Mouse (Mus musculus) intestine, postnatal 0 days (tissue): ENCODE measurements at regions not wholly inside any gene's neighbourhood (a gene's known extent, or its start where the extent isn't known, plus 50 kb on each side); places are given as distances from the start of the nearest gene placed in this dataset.

Source experiments
- ATAC-seq: fragments of 200-750 bp; cut with Nextera tagmentation; 2 replicates; pipeline ENCODE4 v1.8.0; 2017; ENCODE audit warnings: mild to moderate bottlenecking, moderate TSS enrichment, moderate library complexity
- H3K27ac ChIP-seq: fragments of 300-500 bp; sonication (generic); 2 replicates; pipeline ENCODE4 v1.5.1; 2014; ENCODE audit warnings: mild to moderate bottlenecking, low read depth, low read length, moderate library complexity
- H3K27me3 ChIP-seq: fragments of 300-500 bp; sonication (generic); replicated peaks from 2 replicates; pipeline ENCODE4 v1.6.1; 2014; ENCODE audit warnings: low read length, mixed read lengths; ENCODE audit not compliant: control insufficient read depth, insufficient read depth
- H3K36me3 ChIP-seq: fragments of 300-500 bp; sonication (generic); 2 replicates; pipeline ENCODE4 v1.6.1; 2014; ENCODE audit warnings: mild to moderate bottlenecking, moderate library complexity; ENCODE audit not compliant: control insufficient read depth, insufficient read depth
- H3K4me1 ChIP-seq: fragments of 300-500 bp; sonication (generic); replicated peaks from 2 replicates; pipeline ENCODE4 v1.6.1; 2014; ENCODE audit warnings: antibody characterized with exemption, low read length, mixed read lengths; ENCODE audit not compliant: control insufficient read depth, insufficient read depth
- H3K4me2 ChIP-seq: fragments of 300-500 bp; sonication (generic); replicated peaks from 2 replicates; pipeline ENCODE4 v1.6.1; 2014; ENCODE audit warnings: low read depth, mild to moderate bottlenecking, moderate library complexity
- H3K4me3 ChIP-seq: fragments of 300-500 bp; sonication (generic); 2 replicates; pipeline ENCODE4 v1.5.1; 2014; ENCODE audit warnings: low read depth, low read length
- H3K9ac ChIP-seq: fragments of 300-500 bp; sonication (generic); 2 replicates; pipeline ENCODE4 v1.6.1; 2014; ENCODE audit warnings: mild to moderate bottlenecking, low read depth, low read length
- H3K9me3 ChIP-seq: fragments of 300-500 bp; sonication (generic); 2 replicates; pipeline ENCODE4 v1.6.1; 2016; ENCODE audit warnings: mixed run types; ENCODE audit not compliant: control insufficient read depth
- CTCF ChIP-seq: sonication (generic); IDR thresholded peaks from 2 replicates; pipeline ENCODE4 v1.5.1; 2016; ENCODE audit warnings: low read depth, mild to moderate bottlenecking, control low read depth, antibody characterized with exemption, moderate library complexity
- WGBS: fragments of 180-500 bp; shearing (Covaris S2); extraction: QIAGEN DNeasy Blood & Tissue Kit; methylation state at CpG from one replicate; pipeline ENCODE4 v1.1.7; 2014; 5-methylcytosine and 5-hydroxymethylcytosine counted together

DNA sequence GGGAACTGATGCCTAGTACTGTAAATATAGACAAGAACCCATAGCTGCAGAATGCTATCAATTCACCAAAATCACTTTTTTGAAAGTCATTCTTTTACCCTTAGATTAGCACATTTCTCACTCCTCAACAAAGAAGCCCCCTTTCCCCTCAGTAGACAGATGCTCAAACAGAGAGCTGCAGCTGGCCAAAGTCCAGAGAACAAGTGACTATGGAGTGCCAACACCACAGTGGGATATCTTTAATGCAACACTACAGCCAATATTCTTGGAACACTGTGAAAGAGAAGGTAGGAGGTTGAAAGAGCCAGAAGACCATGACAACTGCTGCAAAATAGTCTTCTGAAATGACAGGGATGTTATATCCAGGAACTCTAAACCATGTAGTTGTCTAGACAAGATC is 544.0 kb downstream of the Ets1 start:
- ATAC-seq: no peak
- Histone ChIP-seq H3K9ac (no peak overlapping the region), H3K27me3 (no peaks in the 10 kb centered on the region), H3K27ac (no peak overlapping the region), H3K9me3 (no peaks in the 10 kb centered on the region), H3K4me1 (no peaks in the 10 kb centered on the region), H3K36me3 (no peaks in the 10 kb centered on the region), H3K4me2 (no peak overlapping the region), H3K4me3 (no peak overlapping the region)
- TF ChIP-seq CTCF: no peak

DNA sequence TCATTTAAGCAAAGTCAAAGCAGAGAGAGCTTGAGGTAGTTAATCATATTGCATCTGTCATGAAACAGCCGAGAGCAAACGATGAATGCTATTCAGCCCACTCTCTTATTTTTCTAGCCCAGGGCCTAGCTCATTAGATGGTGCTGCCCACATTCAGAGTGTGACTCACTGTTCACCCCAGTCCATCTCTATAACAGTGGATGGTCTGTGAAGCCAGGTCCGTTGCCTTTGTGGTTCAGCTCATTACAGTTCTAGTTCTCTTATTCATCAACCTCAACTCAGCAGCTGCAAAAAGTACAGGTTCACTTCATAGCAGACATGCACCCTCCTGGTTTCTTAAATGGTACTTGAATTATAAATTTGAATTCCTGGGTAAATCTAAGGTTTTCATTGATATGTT is 551.2 kb downstream of the Ets1 start:
- no peaks in the 10 kb centered on the region for H3K27me3 ChIP-seq
- H3K4me1 ChIP-seq: no peaks in the 10 kb centered on the region
- no peak overlapping the region for H3K9ac ChIP-seq
- no peaks in the 10 kb centered on the region for H3K9me3 ChIP-seq
- no peaks in the 10 kb centered on the region for H3K36me3 ChIP-seq
- H3K4me2 ChIP-seq: no peak overlapping the region
- no peak for ATAC-seq
- no peak overlapping the region for H3K4me3 ChIP-seq
- no peak overlapping the region for H3K27ac ChIP-seq
- TF ChIP-seq CTCF: no peak
- WGBS: 87% methylated on average over 3 of the region's 3 CpGs

DNA sequence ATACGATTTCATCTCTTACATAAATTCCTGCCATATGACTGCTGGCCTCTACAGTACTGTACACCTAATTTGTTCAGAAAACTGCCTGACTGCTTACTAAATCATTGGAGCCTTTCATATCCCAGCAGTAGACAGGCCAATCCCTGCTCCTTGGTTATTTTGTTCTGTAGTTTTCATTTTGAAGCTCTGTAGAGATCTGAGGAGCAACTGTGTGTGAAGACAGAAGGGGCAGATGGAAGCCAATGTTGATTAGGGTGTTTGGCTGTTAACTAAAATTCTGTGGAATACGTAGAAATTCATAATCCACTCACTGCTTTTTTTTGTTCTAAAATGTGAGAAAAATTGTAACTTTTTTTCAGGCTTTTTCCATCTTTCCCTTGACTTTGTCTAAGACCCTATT is 573.1 kb downstream of the Ets1 start:
- H3K9ac ChIP-seq: no peak overlapping the region
- no peaks in the 10 kb centered on the region for H3K36me3 ChIP-seq
- no peaks in the 10 kb centered on the region for H3K4me1 ChIP-seq
- TF ChIP-seq CTCF: no peak
- 86% methylated on average over 2 of the region's 2 CpGs for WGBS
- no peaks in the 10 kb centered on the region for H3K9me3 ChIP-seq
- H3K27me3 ChIP-seq: no peaks in the 10 kb centered on the region
- no peak overlapping the region for H3K27ac ChIP-seq
- no peak for ATAC-seq
- no peak overlapping the region for H3K4me2 ChIP-seq
- H3K4me3 ChIP-seq: no peak overlapping the region

DNA sequence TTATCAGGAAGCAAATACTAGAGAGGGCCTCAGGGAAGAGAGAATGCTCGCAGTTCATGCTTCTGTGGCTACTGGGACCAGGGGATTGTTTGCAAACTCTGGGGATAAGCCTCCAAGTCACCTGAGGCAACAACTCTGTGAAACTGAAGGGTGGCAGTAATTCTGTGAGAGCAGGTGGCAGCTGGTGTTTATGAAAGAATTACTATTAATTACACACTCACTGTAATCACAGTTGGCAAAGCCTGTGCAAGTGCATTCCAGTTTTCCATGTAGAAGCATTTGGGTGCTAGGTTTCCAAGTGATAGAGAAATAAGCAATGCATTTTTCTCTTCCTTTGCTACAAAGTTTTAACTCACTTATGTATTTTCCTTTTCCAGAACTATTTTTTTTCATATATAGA is 578.5 kb downstream of the Ets1 start:
- no peak overlapping the region for H3K9ac ChIP-seq
- no peak overlapping the region for H3K4me2 ChIP-seq
- WGBS: 54% methylated on average over 1 of the region's 1 CpGs
- no peak for TF ChIP-seq CTCF
- H3K36me3 ChIP-seq: no peaks in the 10 kb centered on the region
- H3K27me3 ChIP-seq: no peaks in the 10 kb centered on the region
- no peak overlapping the region for H3K4me3 ChIP-seq
- no peak for ATAC-seq
- no peaks in the 10 kb centered on the region for H3K4me1 ChIP-seq
- no peaks in the 10 kb centered on the region for H3K9me3 ChIP-seq
- no peak overlapping the region for H3K27ac ChIP-seq

DNA sequence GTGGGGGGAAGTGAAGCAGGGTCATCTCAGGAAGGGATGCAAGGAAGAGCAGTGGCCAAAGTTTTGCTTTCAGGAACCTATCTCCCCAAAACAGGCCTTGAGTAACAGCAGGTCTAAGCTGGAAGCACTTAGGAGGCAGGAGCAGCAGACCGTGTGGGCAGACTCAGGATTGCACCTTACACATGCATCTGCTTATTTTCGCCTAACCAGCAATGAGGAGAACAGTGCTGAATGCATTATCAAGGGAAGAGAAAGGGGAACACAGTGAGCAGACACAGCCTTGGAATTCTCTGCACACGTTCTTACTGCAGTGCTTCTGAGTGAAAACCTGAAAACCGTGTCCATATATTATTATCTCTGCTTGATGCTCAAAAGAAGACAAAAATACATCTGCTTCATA is 585.0 kb downstream of the Ets1 start:
- H3K4me2 ChIP-seq: no peak overlapping the region
- H3K9ac ChIP-seq: no peak overlapping the region
- 83% methylated on average over 4 of the region's 4 CpGs for WGBS
- no peaks in the 10 kb centered on the region for H3K36me3 ChIP-seq
- no peak for TF ChIP-seq CTCF
- H3K27me3 ChIP-seq: no peaks in the 10 kb centered on the region
- no peaks in the 10 kb centered on the region for H3K4me1 ChIP-seq
- no peaks in the 10 kb centered on the region for H3K9me3 ChIP-seq
- no peak overlapping the region for H3K4me3 ChIP-seq
- no peak for ATAC-seq
- H3K27ac ChIP-seq: no peak overlapping the region

DNA sequence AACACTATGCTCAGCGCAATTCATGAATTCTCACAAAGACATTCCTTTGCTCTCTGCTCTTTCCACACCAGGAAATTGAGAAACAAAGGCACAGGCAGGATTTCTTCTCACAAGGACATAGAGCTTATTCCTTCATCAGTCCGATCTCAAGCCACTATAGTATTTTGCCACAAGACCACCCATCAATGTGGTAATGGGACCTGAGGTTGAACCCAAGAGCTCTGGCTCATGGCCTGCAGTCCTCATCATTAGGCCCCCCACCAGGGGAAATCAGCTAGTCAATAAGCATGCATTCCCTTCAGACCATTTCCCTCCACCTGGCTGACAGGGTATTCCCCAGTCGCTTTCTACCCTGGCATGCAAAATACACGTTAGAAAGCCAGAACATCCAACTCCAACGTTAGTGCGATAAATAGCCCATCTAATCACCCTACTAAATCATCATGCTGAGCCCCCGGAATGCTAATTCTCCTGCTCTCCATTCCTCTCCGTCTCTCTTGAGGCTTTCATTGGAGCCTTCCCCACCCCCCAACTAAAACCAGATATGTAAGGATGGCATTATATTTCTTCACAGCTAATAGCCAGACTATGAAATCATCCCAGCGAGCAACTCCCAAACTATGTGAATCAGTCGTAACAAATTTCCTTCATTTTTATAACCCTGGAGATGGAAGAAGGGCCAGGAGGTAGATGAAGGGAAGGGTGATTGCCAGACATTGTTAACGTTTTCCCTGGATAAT is 586.2 kb downstream of the Ets1 start:
- Histone ChIP-seq H3K9me3 (no peaks in the 10 kb centered on the region), H3K27me3 (no peaks in the 10 kb centered on the region), H3K4me1 (no peaks in the 10 kb centered on the region), H3K36me3 (no peaks in the 10 kb centered on the region), H3K27ac (no peak overlapping the region), H3K4me2 (no peak overlapping the region), H3K9ac (no peak overlapping the region), H3K4me3 (no peak overlapping the region)
- no peak for ATAC-seq
- no peak for TF ChIP-seq CTCF
- 73% methylated on average over 11 of the region's 11 CpGs for WGBS

DNA sequence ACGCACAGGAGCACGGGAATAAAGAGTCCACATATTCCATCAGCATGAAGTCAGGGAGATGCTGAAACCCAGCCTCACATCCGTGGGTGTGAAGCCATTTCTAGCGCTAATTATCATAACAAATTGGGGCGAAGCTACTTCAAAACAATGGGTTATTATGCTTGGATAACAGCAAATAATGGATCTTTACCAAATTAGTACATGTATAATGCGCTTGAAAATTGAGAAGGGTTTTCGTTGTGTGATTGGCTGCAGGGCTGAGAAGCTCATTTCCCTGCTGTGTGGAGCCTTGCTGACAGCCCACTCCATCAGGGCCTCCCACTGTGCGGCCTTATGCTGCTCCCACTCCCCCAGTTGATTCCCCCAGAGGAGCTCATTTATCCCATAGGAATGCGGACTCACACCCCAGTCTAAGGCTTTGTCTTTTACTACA is 597.7 kb downstream of the Ets1 start:
- no peak for ATAC-seq
- Histone ChIP-seq H3K36me3 (no peaks in the 10 kb centered on the region), H3K4me2 (no peak overlapping the region), H3K9ac (no peak overlapping the region), H3K4me1 (no peaks in the 10 kb centered on the region), H3K4me3 (no peak overlapping the region), H3K9me3 (no peaks in the 10 kb centered on the region), H3K27ac (no peak overlapping the region), H3K27me3 (no peaks in the 10 kb centered on the region)
- 47% methylated on average over 9 of the region's 9 CpGs for WGBS
- no peak for TF ChIP-seq CTCF
